Mouse (Mus musculus) liver, embryonic 14.5 days (tissue): ENCODE measurements at regions not wholly inside any gene's neighbourhood (a gene's known extent, or its start where the extent isn't known, plus 50 kb on each side); places are given as distances from the start of the nearest gene placed in this dataset.

Experiments
- CTCF ChIP-seq: IDR thresholded peaks from 2 replicates; pipeline ENCODE4 v1.5.1; 2016; ENCODE audit warnings: antibody characterized with exemption, low read depth, control low read depth
- EP300 ChIP-seq: IDR thresholded peaks from 2 replicates; pipeline ENCODE4 v1.6.1; 2016; ENCODE audit warnings: antibody characterized with exemption, low read depth

- no peak for TF ChIP-seq CTCF
- no peak for TF ChIP-seq EP300
Measured at GRCm38 (mm10) chr12:69005141-69005540, 153.8 kb downstream of the Rps29 start.
